Mouse (Mus musculus): ENCODE data around the gene Ankub1. TPM values are rescaled to one million over a fixed set of nuclear protein-coding genes. Genes with fewer than 3 reads are reported as not detected.

The Ankub1 gene
- not detected for total RNA-seq (2021)
- long read RNA-seq, experiment 1: 0 reads
- long read RNA-seq, experiment 2: 0 reads

DNA sequence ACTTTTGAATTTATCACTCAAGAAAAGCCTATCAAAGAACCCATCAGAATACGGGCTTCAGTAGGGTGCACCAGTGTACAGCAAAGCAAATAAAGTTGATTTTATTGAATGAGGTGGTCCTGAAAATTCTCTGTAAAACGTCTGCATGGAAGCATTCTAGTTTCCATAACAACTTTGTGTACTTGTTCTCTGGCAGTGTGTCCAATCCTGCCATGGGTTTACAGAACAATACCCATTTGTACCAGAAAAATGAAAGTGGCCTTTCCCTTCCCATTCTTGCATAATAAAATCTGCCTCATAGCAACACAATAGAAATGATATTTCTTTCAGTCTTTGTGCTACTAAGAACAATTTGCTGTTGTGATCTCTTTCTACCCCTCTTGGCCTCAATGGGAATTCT, at the start of gene Ankub1:
Gene Ankub1 (minus strand): TSS at position 81 of the 400 bp plus-strand sequence.
- DNase-seq: no peak

DNA sequence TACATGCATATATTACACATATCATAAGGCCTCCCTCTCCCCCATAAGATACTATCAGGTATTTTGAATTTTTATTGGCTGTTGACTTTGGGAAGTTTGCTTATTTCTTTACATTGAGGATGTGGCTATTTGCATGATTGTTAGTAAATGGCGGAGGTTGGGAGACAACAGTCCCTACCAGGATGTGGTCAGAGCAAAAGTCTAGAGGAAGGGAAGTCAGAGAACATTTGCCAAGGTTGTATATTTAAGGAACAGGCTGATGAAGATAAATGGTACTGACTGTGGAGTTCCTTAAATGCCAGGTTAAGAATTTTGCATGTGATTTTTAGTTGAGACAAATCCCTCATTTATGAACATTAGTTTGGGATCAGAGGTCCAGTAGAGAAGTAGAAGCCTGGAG, 47.2 kb upstream of the Ankub1 start:
- DNase-seq: no peak

DNA sequence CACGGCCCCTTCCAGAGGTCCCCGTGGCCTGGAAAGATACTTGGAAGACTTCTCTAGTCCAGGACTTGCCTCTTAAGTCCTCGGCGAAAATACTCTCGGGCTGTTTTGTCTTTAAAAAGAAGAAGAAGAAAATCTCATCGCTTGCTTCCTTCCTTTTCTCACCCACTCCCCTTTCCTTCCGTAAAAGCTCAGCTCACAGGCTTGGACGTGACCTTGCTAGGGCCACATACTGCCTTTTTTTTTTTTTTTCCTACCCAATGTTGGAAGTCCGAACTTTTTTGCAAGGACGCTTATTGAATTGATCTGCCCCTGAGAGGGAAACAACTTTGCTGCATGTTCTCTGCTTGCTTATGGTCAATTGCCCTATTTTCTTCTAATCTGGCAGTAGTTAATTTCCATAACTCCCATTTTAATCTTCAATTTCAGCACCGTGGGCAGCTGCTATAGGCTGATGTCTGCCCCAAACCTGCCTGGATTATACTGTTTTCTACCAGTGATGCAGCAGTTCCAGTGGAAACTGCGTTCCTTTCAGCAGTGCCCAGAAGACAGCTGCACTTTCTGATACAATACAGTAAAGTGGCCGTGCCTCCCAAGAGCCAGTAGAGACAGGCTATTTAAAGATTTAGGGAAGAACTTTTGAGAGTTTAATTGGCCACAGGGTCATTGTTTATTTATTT, 44.0 kb upstream of the Ankub1 start:
- no peak for DNase-seq

GRCm38 (mm10) chr3:57735511-57736370, 43.1 kb upstream of the Ankub1 start, which contains the start of gene Rnf13:
Rnf13 (plus strand) TSS chr3:57736062.
- peak; percentile 95 for DNase-seq

- no peak for DNase-seq
Observed at GRCm38 (mm10) chr3:57732206-57732915, 39.8 kb upstream of the Ankub1 start.

DNA sequence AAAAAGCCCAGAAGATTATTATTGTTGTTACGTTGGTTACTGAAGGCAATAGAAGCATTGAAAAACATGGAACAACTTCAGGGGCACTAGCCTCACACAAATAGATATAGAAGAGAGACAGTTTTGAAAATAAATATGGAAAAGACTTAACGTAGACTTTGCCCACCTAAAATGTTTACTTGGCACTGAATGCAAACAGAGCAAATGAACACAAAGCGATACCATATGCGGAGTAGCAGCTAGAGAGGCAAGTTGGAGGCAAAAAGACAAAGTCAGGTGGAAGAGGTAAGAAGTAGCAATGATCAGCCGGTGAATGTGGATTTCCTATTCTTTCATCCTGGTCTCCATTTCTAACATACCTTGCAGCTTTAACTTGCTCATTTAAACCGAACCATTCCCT, 21.6 kb upstream of the Ankub1 start:
- DNase-seq: no peak

GRCm38 (mm10) chr3:57696779-57697178, 4.2 kb upstream of the Ankub1 start:
- DNase-seq: no peak

GRCm38 (mm10) chr3:57696249-57696648, 3.6 kb upstream of the Ankub1 start:
- no peak for DNase-seq

DNA sequence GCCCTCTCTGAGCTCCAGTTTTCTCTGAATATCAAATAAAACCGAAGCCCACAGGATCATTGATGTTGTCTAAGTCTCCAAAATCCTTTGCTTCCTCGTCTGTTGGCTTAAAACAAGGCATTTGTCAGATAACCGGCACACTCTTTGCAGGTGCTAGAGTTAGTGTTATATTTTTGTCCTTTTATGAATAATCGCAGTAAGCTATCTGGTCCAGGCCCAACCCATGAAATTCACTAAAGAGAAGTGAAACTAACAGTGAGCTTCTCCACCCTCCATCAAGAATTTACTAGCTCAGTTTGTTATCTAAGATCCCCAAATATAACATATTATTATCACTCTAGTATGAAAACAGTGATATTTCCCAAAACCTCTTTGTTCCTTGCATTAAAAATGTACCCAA, 827 bp downstream of the Ankub1 start:
- DNase-seq: no peak

DNA sequence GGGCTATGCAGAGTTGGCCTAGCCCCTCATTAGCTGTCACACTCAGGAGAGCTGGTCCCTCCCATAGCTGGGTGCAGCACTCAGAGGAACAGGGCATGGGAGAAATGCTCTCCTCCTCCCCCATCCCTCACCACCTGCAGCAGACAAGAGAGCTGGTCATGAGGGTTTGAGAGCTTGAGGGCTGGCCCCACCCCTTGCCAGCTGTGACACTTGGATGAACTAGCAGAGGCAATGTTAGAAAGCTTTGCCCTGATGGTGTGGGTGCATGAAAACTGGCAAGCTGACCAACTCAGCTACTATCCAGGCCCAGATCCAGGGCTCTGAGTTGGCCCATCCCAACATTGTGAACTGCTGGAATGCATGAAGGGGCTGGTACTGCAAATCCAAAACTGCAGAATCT, 14.8 kb downstream of the Ankub1 start:
- DNase-seq: peak; percentile 10

DNA sequence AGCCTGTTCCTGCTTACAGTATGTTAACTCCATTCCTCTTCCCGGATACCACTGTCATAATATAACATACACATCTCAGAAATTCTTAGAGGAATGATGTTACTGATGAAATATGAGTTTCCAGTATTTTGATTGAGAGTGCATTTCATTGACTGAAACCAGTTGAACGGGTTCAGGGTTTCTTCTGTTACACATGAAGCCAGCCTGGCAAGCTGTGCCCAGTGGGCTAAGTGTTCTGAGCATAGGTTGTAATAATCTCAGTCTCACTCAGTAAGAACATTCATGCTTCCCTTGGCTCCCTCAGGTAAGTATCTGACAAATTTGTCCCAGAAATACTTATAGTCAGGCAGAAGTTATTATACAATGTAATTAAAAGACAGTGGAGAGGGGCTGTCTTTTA, 18.5 kb downstream of the Ankub1 start:
- no peak for DNase-seq

DNA sequence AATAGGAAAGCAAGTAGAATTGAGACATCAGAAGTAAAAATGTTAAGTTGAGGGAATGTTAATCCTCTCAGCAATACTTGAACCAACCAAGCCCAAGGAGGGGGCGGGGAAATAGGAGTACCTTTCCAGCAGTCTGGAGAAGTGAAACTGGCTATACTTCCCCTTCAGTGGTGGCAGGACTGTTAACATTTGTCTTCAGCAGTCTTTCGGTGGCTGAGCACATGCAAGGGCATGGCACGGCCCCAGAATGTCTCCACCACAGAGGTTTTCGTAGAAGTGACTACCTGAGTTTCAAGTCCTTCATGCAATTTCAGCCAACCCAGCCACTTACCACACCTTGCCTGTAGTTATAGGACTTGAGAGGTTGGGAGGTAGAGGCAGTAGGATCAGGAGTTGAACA, 19.0 kb downstream of the Ankub1 start:
- no peak for DNase-seq

- peak; percentile 67 for DNase-seq
Observed at GRCm38 (mm10) chr3:57667054-57667723, 25.4 kb downstream of the Ankub1 start.

DNA sequence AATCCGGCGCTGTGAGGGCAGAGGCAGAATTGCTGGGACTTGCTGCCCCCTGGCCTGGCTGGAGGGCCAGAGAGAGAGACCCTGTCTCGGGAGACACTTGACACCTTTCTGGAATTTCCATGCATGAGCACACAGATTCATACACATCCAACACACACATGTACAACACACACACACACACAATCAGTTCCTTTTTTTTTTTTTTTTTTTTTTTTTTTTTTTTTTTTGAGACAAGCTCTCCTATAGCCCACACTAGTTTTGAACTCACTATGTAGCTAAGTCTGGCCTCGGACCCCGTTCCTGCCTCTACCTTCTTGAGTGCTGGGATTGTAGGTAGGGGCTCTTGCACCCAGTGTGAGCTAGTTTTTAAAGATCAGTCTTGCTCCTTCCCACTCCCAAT, 26.7 kb downstream of the Ankub1 start:
- DNase-seq: no peak

DNA sequence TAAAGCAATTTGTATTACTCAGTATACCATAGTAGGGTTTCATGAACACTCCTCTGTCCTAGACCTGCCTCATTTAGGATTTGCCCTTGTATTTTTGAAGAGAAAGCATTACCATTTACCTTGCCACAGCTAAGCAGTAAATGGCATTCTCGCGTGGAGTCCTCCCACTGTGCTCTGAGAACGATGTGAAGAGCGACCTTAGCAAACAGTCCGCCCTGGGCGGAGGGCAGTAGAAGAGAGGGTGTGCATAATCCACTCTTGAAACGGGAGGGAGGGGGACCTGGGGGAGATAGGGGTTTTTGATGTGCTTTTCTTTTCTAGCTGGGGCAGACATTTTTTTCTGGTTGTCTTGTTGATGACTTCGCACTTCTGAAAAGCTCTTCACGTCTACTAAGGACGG, 27.9 kb downstream of the Ankub1 start:
- DNase-seq: no peak

- peak; percentile 44 for DNase-seq
Observed at GRCm38 (mm10) chr3:57663731-57664130, 28.9 kb downstream of the Ankub1 start.

- DNase-seq: no peak
Observed at GRCm38 (mm10) chr3:57658608-57659007, 34.0 kb downstream of the Ankub1 start.

GRCm38 (mm10) chr3:57653646-57654045, 39.0 kb downstream of the Ankub1 start:
- DNase-seq: no peak

- DNase-seq: no peak
Observed at GRCm38 (mm10) chr3:57652485-57652884, 40.1 kb downstream of the Ankub1 start.

DNA sequence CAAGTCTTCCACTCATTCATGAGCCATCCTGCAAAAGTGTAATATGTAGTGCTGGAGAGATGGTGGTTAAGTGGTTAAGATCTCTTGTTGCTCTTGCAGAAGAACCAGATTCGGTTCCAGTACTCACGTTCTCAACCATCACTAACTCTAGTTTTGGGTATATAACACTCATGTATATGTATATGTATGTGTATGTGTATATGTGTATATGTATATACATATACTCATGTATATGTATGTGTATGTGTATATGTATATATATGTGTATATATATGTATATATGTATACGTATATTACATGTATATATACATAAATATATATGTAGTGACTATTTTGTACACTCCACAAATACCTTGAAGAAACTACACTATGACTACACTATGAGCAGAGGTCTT, 40.7 kb downstream of the Ankub1 start:
- DNase-seq: no peak

DNA sequence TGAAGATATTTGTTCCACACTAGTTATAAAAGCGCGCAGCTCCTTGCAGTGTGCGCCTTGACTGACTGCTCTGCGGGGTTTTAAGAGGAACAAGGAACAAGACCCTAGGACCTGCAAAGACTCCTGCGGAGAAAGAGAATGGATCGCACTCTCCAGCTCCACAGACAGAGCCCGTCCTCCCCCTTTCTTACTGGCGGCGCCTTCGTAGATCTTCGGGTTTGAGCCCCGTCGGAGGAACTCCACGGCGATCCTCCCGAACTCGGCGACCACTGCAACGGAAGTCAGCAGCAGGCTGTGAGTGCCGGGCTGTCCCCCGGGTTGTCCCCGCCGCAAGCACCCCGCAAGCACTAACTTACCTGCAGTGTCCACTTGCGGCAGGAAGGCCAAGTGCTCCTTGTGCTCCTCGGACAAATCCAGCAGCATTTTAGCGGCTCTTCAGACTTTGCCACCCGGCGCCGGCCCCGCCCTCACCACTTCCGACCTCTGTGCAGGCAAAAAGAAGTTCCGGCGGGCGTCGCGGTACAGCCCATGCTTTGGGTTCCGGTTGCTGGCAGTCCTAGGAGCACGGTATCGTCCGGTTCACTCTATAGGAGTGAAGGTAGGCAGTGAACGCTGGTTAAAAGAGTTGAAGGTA, 41.3 kb downstream of the Ankub1 start, which contains the start of gene Commd2:
Gene Commd2 (minus strand): TSS at position 485 of the 634 bp plus-strand sequence.
- DNase-seq: peak; percentile 87

DNA sequence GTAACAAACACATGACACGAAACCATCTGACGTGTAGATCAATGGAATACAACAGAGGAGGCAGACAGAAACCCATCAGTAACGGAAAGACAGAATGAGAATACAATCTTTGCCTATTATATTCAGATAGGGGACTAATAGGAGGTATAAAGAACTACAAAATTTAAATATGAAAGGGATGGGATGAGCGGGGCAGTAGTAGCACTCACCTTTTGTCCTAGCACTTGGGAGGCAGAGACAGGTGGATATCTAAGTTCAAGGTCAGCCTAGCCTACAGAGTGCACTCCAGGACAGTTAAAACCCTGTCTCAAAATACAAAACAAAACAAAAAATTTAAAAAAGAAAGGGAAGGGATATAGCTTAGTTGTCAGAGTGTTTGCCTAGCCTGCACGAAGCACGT, 49.4 kb downstream of the Ankub1 start:
- DNase-seq: no peak

All from gastrocnemius, postnatal 10 days (tissue).